Mouse (Mus musculus) urinary bladder, adult 2 months (tissue): ENCODE results near the gene Ptpro. TPM values are rescaled to one million over a fixed set of nuclear protein-coding genes. Genes with fewer than 3 reads are reported as not detected.
"Not testable (repeated sequence)": the region's sequence is repeated elsewhere in the genome, so short reads cannot be mapped to it uniquely, and the experiment has no call there.

Source experiments
- DNase-seq: peaks from one replicate; pipeline ENCODE4 v3.0.0; 2022; ENCODE audit warnings: low spot score
- polyA plus RNA-seq: library from polyadenylated mRNA; depleted of rRNA; stranded (reverse); fragments of >200 nt; gene quantifications from 2 replicates; pipeline ENCODE4 v1.2.3, GENCODE M21; 2012

Gene Ptpro
- polyA plus RNA-seq, 1 experiment, result 4.5 TPM

DNA sequence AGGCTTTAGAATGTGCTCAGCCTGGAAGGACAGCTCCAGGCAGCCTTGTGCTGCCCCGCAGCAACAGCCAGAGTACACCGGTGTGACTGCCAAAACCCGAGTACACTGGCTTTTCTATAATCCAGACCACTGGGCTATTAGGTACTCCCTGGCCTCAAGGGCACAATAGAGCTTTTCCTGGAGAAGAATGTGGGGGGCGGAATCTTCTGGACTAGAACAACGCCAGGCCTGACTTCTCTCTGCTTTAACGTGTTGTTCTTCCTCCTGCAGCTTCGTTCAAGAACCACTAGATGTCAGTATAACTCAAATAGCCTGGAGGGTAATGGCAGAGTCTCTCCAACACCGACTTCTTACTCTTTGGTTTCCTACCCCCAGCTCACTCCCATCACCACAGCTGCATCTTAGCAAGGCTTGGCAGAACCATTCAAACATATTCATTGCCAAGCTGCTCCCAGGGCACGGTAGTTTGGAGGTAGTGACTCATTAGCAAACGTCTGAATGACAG, 203.5 kb downstream of the Ptpro start:
- DNase-seq, result no peak

DNA sequence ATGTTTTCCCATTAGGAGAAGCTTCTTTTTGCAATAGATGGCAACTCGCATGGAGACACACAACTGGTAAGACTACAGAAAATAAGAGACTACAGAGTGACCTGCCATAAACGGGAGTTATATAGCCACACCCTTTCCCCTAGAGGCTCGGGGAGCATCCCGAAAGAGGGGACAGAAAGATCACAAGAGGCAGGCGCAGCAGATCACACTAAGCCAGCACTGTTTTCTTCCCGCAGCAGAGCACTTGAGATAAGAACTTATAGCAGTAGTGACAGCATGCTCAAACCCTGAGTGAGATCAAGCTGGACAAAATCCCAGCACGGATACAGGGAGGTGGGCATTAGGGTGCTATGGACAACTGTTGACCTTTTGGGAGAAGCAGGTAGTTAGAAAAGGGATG, 203.9 kb downstream of the Ptpro start:
- no peak for DNase-seq

DNA sequence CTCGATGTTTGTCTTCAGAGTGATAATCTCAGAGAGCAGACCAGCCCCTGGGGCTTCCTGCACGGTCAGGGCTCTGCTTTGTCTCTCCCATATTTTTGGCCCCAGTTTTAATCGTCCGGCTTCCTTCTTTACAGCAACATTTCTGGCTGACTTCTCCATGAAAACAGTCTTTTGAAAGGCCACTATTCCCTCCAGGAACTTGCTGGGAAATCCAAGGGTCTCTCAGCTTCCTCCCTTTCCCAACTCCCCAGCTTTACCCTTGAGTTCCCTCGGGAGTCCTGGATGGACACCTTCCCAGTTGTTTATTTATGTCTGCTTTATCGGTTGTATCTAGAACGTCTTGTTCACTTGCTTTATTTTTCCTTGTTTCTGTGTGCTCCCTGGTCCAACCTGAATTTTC, 205.1 kb downstream of the Ptpro start:
- DNase-seq, result no peak

DNA sequence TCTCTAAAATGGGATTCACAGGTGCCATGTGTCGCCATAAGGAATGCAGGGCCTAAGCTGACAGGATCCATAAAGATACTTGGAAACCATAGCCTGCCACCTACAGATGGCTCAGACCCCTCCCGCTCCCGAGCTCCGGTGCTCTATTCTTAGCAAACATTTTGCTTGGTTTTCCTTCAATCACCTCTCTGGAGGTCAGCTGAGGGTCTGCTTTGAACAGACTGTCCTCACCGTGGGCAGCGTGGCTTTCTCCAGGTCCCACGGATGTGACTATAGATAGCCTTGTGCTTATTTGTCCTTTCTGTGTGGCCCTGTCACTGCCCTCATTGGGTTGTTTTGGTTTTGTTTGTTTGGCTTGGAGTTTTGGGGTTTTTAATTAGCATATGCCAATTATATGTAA, 206.0 kb downstream of the Ptpro start:
- no peak for DNase-seq

DNA sequence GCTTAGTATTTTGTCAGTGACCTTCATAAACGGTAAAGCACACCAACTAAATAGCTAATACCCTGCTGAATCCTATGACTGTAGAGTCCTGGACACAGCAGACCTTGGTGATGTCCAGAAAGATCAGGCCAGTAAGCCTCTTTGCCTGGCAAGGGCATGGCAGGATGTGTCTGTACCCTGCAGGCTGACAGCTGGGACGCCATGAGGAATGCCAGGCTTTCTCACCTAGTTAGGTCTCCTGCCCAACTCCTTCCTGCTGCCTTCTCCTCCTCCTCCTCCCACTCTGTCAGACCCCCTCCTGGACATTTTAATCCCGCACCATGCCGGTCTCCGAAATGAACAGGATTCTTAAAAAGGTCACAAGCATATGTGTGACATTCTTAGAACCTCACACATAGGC, 211.7 kb downstream of the Ptpro start:
- DNase-seq, result no peak

DNA sequence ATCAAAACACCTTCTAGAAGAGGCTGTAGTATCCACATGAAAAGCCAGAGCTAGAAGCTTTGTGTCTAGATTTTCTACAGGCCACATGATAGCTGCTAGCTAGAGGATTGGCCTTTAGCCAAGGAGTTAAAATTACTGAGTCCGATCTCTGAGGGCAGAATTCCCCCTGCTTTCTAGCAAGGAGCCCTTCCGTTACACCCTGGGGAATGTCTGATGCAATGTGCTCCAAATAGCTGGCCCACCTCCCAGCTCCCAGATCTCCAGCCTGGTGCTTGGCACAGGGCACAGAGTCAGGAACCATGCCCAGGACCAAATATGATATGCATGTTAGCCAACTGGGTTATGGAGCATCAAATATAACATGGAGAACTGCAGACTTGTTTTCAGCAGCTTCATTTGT, 213.1 kb downstream of the Ptpro start:
- peak; percentile 30 for DNase-seq

DNA sequence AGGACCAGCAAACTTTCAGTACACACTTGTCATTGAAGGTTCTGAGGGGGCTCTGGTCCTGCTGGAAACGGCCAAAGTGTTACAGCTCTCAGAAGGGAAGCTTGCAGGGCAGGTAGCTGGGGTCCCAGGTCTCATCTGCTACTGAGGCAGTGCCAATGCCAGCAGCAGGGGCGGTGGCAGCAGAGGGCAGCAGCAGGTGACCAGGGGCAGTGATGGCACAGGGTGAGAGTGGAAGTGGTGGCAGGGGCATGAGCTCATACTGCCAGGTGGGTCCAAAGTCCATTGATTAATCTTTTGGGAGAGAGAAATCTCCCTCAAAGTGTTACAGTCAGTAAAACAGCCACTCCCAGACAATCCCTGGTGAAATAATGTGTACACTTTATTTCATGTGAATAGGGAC, 214.1 kb downstream of the Ptpro start:
- no peak for DNase-seq

DNA sequence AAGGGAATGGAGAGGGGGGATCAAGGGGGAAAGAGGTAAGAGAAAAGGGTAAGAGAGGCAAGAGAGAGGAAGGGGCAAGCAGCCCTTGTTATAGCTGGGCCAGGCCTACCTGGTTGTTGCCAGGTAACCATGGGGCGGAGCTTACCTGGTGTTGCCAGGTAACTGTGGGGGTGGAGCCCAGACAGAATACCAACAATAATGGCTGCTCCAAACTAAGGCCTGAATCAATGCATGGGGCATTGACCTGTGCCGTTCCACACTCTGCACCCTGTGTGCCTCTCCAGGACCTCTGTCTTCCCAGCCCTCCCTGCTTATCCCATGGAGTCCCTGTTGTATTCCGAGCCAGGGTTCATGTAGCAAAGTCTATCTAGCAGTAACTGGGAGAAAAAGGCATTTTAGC, 215.6 kb downstream of the Ptpro start:
- DNase-seq, result no peak

DNA sequence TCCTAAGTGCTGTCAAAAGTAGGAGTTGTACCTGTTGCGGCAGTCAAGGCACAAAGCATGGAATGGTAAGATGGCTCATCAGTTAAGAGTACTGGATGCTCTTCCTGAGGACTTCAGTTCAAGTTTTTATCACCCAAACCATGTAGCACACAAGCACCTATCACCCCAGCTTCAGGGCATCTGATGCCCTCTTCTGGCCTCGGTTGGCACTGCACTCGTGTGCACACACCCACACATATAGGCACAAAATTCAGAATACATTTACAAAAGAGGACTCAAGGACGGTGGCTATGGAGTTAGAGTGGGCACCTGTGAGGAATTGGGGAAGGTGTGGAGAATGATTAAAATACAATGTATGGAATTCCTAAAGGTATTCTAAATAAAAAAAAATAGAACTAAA, 217.4 kb downstream of the Ptpro start:
- DNase-seq, result no peak

DNA sequence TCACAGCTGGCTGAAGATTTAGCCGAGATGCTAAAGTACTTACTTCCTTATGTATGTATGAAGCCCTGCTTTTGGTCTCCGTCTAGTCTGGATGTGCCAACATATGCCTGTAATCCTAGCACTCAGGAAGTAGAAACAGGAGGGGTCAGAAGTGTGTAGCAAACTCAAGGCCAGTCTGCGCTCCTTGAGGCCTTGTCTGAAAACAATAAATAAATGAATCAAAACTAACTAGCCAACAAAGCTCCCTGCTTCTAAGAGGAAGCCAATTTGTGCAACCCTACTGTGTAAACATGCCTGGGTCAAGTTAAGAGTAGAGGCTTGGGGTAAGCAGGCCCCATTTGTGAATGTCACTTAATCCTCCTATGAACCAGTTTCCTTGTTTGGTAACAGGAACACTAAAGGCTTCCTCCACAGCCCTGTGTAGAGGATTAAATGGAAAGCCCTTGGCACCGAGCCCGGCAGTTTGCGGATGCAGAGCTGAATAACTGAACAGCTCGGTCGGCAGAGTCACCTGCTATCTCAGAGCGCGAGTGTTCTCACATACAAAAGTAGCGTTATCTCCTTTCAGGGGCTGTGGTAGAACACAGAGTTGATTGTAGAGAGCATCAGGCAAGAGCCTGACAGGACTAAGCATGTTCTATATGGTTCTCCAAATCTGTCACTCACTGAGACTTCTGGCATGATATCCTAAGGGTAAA, 218.9 kb downstream of the Ptpro start:
- peak; percentile 54 for DNase-seq

DNA sequence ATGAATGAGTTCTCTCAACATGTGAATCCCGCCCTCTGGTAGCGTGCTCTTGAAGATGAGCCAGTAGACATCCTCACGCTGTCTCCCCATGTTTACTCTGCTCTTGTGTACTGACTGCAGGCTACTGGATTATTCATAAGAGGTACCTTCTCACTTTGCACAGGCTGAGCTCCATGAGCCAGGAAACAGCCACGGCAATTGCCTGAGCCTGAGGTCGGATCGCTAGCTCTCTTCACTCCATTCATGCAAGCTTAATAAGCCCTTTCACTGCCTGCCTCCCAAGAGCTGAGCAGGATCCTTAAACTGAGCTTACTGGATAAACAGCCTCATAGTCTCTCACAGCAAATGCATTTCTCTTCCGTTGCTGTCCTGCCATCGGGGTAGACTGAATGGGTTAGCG, 220.0 kb downstream of the Ptpro start:
- DNase-seq, result no peak

DNA sequence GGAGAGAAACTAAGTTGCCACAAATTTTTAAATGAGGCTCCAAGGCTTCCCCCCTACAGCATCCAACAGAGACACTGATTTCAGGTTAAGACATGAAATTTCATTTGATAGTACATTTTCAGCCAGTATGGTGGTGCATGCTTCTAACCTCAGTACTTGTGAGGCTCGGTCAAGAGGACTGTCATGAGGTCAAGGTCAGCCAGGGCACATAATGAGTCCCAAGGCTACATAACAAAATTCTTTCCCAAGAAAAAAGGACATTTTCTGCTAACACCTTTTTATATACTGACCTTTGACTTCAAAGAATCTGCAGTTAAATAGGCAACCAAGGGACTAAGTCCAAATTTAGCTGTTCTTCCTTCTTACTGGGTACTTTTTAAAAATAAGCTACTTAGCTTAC, 221.3 kb downstream of the Ptpro start:
- DNase-seq, result no peak

DNA sequence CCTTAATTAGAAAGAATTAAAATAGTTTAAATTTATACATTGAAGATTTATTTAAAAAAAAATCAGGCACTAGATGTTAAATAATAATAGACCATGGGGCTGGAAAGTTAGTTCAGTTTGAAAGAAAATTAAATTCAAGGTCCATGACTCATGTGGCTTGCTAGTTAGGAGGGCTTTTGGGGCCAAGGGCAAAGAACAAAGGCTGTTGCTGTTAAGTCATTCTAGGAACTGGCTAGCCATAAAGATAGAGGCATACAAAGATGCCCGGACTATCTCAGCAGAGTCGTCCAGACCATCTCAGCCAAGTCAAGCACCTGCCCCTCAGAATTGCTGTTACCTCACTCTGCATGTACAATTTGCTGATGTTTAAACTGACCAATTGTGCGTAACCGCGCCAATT, 223.6 kb downstream of the Ptpro start:
- not testable (repeated sequence) for DNase-seq

DNA sequence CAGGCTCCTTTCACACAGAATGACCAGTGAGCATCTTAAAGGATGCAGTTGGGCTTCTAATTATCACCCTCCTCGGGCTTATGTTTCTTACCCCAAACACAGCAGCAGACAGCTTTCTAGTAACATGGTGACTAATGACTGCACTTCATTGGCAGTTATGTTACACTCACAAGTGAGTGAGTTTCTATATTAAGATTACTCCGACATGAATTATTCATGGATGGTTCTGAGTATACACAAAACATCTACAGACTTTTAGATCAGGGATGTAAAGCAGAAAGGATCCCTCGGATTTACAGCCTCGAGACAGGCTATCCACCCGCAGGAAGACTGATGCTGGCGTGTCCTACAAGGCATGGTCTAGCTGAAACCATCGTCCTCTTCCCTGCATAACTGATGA, 230.8 kb downstream of the Ptpro start:
- DNase-seq, result no peak

DNA sequence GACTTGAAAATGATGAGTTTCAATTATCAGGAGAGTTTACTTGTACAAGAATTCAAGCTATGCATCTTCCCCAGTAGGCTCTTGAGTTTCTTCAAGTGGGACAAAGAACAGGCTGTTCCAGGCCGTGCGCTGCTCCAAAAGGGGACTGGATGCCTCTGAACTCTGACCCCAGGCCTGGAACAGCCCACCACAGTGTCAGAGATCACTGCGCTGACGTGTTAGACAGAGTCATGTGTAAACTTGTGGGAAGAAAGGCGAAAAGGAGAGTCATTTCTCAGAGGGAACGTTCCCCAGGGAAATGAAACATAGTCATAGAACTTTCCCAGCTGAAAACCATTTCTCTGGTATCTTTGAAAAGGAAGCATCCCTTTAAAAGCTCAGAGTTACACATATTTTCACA, 235.3 kb downstream of the Ptpro start:
- DNase-seq, result no peak

DNA sequence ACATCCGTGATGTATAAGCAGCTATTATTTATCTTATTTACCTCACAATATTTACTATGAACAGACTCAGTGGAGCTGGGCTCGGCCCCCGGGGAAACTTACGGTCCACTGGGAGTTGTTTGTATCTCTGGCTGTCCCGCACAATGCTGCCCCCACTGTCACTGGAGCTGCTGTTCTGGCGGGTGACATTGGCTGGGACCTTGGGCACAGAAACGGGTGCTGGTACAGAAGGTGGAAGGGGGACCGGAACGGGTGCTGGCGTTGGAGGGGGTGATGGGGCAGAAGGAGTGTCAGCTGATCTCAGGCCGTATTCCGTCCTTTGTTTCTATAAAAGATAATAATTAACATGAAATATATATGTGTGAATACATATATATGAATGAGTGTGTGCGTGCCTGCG, 238.0 kb downstream of the Ptpro start:
- DNase-seq, result no peak

DNA sequence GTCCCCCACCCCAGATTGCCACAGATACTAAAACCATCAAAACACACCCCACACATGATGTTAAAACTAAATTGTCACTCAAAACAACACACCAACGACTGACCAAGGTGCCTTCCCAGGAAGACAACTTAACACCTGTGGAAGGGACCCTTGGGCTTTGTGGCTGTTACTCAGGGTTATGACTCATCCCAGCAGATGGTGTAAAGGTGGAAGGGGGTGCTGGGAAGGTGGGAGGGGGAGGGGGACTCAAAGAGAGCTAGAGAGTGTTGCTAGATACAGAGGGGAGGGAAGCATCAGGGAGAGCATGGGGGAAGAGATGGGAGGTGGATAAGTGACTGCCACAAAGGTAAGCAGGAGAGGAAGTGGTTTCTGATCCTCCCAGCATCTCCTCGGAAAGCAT, 239.5 kb downstream of the Ptpro start:
- DNase-seq, result no peak

DNA sequence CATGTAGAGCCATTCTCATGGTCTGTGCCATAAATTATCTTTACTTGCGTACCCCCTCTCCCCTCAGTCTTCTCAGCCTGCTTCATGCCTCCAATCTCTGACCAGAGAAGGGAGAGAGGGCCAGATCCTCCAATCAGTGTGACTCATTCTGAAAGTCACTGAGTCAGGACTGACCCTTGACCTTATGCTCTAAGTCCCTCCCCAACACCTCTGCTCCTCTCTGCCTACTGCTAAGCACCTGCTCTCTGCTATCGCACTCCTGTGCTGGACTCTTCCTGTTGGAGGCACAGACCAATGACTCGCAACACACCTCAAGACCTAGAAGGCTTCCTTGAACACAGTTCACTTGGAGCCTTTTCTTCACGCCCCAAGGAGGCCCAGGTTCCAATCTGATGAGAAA, 240.5 kb downstream of the Ptpro start:
- no peak for DNase-seq

DNA sequence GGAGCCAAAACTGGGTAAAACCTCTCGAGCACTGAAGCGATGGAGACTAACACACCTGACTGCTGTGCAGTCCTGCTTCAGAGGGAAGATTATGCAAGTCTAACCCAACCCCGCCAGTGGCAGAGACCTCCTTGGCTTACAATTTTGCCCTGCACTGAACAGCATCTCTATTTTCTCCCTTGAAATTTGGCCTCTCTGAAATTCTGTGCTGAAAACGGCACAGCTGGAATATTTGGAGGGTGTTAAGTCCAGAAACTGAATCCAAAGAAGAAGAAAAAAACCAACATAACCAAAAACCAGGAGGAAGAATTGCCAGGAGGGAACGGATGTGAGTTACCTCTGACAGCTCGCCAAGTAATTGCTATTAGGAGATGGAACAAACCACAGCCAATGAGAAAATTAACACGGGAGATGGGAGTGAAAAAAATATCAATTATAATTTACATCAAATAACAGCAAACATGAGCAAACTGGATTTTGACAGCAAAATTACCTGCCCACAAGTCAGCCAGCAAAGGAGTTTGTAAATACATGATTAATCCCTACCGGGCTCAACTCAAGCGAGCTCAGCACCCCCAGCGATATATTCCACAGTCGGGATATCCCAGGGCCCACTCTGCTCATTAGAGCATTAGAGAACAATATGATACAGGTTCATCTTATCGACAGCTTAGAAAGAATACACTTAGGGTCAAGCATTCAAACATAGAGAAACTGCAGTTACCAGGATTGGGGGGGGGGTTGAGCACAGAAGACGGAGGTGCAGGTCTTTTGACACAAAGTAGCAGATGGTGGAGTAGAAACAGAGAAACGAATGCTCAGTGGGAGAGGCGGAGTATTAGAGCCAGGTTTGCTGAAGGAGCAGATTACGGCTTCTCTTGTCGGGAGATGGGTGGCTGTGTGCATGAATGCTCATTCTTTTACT, 241.4 kb downstream of the Ptpro start:
- DNase-seq, result no peak

DNA sequence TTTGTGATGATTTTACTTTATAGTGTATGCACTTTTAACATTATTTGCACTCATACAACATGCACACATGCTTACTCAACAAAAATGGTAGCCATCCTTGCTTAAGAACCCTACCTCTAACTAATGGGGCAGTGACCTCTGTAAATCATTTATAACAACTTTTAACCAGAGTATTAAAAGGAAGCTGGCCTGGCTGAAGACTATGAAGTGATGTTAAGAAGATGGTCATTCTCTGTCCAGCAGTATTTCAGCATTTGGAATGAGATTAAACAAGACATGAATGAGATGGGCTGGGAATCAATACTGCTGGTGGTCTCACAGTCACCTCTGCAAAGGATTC, 242.0 kb downstream of the Ptpro start:
- no peak for DNase-seq

DNA sequence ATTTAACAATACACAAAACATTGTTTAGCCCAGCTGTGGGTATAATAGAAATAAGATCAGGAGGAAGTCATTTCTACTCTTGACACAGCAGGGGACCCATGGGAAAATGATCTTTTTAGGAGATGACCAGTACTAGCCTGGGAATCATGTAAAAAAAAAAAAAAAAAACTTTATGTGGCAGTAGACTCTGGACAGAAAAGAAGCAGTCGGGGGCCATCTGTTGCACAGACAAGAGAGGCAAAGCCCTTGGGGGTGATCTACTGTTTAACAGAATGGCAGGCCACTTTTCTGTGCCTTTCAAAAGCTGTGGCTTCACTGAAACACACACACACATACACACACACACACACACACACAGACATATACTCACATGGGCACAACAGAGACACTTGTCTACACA, 242.7 kb downstream of the Ptpro start:
- DNase-seq, result no peak

DNA sequence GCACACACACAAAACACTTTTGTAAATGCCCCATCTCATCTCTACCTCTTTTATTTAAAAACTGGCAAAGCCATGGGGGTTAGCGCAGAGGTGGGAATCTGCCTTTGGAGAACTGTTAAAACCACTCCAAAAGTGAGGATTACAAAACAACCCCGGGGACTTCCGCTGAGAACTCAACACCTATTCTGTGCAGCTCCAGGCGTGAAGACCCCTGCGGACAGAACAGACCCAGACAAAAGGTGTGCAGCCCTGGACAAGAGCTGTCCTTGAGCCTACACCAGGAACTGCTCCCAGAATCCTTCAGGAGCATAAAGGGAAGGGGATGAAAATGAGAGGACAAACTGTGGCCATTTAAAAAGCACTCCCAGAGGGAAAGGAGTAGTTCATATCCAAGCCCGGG, 243.1 kb downstream of the Ptpro start:
- DNase-seq, result no peak

DNA sequence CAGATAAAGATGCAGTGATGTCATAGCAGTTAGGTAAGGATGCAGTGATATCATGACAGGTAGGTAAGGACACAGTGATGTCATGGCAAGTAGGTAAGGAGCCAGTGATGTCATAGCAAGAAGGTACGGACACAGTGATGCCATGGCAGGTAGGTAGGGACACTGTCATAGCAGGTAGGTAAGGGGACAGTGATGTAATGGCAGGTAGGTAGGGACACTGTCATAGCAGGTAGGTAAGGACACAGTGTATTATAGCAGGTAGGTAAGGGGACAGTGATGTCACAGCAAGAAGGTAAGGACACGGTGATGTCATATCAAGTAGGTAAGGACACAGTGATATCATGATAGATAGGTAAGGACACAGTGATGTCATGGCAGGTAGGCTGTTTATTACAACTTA, 244.4 kb downstream of the Ptpro start:
- no peak for DNase-seq
